Mouse (Mus musculus) left cerebral cortex, postnatal 10 days (tissue): ENCODE measurements around the gene Rbm20. TPM values are rescaled to one million over a fixed set of nuclear protein-coding genes. Genes with fewer than 3 reads are reported as not detected.
"Not testable (repeated sequence)": the region's sequence is repeated elsewhere in the genome, so short reads cannot be mapped to it uniquely, and the experiment has no call there.

Experiments used
- DNase-seq, 2 experiments: peaks; one replicate each; pipeline ENCODE4 v3.0.0; 2021 to 2022; ENCODE audit warnings: low spot score in 2 of 2, mixed read lengths in 1 of 2; ENCODE audit errors: extremely low spot score in 1 of 2
- intact Hi-C: fragments of 180-260 bp; cut with DNase I; formaldehyde crosslinking; loops from one replicate; pipeline ENCODE4 v1.15.1; 2025
- total RNA-seq, 2 experiments: library from RNA; stranded (reverse); gene quantifications; 2 replicates each; pipeline ENCODE4 v1.2.3; 2021

The Rbm20 gene
- total RNA-seq = 1 to 10 TPM; 1.9 to 2.4 TPM

DNA sequence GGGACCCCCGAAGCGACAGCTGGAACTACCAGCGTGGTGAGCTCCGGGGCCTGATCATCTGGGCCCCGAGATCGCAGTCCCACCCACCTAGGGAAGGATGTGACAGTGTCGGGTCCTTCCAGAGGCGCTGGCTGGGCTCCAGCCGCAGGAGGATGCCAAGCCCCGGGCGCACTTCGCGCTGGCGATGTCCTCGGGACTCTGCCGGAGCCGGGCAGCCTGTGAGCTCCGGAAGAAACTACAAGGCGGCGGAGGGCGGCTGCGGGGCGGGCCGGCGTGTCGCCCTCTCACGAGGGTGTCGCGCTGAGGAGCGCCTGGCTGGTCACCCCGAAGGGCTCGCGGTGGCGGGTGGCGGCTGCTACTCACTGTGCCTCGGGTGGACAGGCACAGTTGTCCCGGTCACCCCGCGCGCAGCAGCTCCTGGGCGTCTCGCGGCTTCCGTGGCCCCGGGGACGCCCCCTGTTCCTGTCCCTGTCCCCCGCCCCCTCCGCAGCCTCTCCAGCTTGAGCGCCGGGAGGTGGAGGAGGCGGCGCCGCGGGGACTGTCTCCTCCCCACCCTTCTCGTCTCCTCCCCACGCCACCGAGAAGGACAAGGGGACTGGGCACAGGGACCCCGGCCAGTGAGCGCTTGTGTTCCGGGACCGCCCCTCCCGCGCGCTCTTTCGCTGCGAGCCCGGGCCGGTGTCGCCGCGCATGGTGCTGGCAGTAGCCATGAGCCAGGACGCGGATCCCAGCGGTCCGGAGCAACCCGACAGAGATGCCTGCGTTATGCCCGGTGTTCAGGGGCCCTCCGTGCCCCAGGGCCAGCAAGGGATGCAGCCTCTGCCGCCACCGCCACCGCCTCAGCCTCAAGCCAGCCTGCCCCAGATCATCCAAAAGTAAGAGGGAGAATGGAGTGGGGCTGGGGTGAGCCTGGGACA is at the start of gene Rbm20:
Rbm20 (plus strand) TSS at position 589 of the 917 bp plus-strand sequence.
- intact Hi-C loops = no loop called here
- peak in 1 of 2 experiments; percentile 78 for DNase-seq

DNA sequence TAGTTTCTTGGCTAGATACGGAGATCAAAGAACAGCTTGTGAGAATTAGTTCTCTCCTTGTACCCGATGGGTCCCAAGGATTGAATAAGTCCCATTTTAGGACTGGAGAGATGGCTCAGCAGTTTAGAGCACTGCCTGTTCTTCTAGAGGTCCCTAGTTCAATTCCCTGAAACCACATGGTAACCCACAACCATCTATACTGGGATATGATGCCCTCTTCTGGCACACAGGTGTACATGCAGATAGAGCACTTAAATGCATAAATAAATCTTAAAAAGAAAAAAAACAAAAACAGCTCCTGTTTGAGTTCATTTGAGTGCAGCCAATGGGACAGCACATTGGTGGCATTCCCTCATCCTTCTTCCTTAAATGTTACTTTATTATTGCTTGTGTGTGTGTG is 39.1 kb upstream of the Rbm20 start:
- intact Hi-C loops = loop anchor here (10.0 kb wide), 1 partner anchor 1437 kb away; no protein-coding TSS in a partner anchor

DNA sequence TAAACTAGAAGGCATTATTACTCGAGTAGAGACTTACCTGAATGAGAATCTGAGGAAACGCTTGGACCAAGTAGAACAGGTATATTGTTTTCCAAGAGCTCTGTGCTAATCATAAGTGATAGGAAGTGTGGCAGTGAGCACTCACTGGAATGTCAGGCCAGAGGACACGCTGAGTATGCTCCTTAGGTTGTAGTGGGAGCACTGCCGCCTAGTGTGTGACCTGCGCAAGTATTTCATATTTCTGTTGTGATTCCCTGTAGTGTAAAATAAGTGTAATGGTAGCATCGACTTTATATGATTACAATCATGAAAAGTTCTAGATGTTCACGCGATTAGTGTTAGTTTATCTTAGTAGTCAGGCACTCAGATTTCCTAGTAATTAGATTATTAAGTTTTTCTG is 38.4 kb upstream of the Rbm20 start:
- intact Hi-C loops = loop anchor here (10.0 kb wide), 1 partner anchor 1436 kb away; no protein-coding TSS in a partner anchor
- no peak for DNase-seq

More for the DNA sequence above, 39.1 kb upstream of the Rbm20 start:
- DNase-seq = no peak

DNA sequence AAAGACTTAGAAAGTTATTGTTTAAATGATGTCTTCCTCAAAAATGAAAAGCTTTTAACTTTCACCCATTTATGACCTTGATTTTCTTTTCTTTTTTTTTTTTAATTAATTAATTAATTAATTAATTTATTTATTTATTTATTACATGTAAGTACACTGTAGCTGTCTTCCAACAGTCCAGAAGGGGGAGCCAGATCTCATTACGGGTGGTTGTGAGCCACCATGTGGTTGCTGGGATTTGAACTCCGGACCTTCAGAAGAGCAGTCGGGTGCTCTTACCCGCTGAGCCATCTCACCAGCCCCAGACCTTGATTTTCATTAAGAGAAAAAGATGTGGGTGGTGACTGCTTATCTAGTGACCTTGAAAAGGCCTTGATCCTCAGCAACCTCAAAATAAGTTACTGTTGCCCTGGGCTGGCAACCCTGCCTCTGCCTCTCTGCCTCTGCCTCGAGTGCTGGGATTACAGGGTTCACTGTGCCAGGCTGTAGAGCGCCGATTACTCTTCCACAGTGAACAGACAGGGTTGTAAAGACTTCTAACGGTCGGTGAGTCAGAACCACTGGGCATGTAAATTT is 33.0 kb upstream of the Rbm20 start:
- intact Hi-C loops = loop anchor here (10.0 kb wide), 1 partner anchor 261 kb away; no protein-coding TSS in a partner anchor
- DNase-seq = no peak

GRCm38 (mm10) chr19:53647301-53647700 is 29.8 kb upstream of the Rbm20 start:
- intact Hi-C loops = loop anchor here (5.0 to 10.0 kb wide), 2 partner anchors 258 to 280 kb away; no protein-coding TSS in a partner anchor
- DNase-seq = no peak

- DNase-seq = no peak
- intact Hi-C loops = loop anchor here (2.0 to 10.0 kb wide), 3 partner anchors 115 to 279 kb away; no protein-coding TSS in a partner anchor
Observed at GRCm38 (mm10) chr19:53648056-53648455, 29.1 kb upstream of the Rbm20 start.

DNA sequence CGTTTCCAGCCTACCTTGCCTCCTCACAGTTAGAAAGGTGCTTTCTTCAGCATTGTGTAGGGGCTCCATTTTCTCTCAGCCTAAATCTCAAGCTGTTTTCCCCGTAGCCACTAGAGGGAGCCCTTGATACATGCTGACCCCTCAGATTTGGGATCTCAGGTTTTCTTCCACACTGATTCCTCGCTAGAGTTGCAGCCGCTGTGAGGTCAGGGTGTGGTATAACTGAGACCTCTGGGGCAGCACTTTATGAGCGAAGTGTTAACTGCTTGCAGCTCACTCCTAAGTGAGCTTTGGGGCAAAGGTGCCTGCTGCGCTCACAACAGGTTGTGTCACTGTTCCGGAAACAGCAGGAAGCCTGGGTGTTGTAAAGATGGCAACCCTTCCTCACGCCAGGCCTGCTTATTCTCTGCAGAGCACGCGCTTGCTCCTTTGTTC is 28.3 kb upstream of the Rbm20 start:
- intact Hi-C loops = loop anchor here (2.0 to 10.0 kb wide), 3 partner anchors 114 to 278 kb away; no protein-coding TSS in a partner anchor
- DNase-seq = peak; percentile 67 to 76

DNA sequence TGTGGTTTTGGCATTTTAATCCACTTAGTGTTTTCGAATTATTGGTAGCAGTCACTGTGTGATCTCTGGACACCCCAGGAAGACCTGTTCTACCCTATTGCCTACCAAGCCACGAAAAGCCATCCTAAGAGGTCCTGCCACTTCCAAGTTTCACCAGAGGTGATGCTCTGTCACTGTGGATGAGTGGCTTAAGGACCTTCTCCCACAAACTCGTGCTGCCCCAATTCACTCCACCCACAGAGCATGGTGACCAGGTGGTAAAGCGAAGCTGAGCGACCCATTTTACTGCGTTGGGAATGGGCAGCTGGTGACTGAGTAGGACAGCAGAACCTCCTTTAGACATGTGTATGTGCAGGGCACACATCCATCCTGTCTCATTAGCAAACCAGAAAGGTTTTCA is 27.7 kb upstream of the Rbm20 start:
- peak in 1 of 2 experiments; percentile 47 for DNase-seq
- intact Hi-C loops = loop anchor here (2.0 to 10.0 kb wide), 3 partner anchors 113 to 278 kb away; no protein-coding TSS in a partner anchor

DNA sequence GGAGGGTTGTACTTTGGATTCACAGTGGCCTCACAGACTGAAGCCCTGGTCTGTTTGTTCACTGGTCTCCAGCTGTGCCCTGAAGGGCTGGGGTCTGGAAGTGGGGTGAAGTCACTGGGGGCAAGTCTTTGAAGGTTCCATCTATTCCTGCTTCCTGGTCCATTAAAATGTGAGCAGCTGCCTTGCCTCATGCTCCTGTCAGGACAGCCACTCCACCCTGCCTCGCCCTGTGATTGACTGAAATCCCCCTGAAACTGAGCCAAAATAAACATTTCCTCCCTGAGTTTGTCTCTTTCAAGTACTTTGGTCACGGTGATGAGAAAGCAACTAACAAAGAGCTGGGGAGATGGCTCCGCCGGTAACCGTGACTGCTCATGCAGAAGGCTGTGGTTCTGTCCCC is 27.3 kb upstream of the Rbm20 start:
- DNase-seq = no peak
- intact Hi-C loops = loop anchor here (2.0 to 10.0 kb wide), 4 partner anchors 57 to 277 kb away; no protein-coding TSS in a partner anchor

GRCm38 (mm10) chr19:53650921-53651320 is 26.2 kb upstream of the Rbm20 start:
- no peak for DNase-seq
- intact Hi-C loops = loop anchor here (5.0 kb wide), 1 partner anchor 56 kb away; no protein-coding TSS in a partner anchor

DNA sequence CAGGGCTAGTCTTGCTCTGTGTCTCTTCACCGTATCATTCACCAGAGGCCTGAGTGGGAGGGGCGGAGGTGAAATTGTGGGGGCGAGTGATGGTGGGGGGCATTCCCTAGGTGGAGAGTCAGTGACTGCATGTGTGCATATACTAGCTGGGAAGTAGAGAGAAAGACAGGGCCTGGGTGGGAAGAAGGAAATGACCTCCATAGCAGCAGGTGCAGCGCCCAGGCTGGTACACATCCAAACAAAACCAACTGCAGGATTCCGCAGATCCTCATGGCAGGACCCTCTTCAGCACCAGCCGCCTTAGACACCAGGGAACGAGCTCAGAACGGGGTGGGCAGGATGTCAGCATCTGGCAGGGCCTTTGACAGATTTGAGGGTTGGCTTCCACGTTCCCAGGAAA is 24.8 kb upstream of the Rbm20 start:
- intact Hi-C loops = loop anchor here (5.0 kb wide), 1 partner anchor 55 kb away; no protein-coding TSS in a partner anchor
- DNase-seq = no peak

DNA sequence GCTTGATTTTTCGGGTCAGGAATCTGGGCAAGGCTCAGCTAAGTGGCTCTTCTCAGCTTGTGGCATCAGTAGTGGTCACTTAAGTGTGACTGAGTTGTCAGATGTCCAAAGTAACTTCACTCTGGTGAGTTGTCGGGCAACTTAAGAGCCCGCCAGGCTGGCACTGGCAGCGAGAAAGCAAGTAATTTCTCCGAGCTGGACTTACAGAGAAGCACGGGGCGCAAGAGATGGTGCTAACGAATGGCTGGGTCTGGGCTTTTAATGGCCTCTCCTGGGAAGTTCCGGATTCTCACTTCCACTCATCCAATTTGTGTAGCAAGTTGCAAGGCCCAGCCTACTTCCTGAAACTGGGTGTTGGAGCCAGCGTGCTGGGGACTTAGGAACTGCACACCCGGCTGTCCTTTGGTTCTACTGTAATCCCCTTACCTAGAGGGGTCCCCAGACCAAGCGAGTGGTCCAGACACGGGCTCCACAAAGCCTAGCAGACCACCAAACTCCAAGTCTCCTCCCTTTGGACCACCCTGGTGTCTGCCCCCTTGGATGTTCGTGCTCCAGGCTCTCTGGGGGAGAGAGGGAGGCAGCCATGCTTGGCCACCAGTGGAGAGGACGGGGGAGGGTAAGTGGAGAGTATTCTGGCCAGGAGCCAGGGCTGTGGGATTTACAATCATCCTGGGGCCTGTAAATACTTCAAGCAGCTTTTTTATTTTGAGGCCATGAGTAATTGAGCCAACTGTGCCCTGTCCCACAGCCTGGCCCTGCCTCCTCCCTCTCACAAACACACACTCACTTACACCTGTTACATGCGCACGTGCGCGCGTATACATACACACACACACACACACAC is 23.3 kb upstream of the Rbm20 start:
- intact Hi-C loops = loop anchor here (5.0 kb wide), 1 partner anchor 53 kb away; no protein-coding TSS in a partner anchor

DNA sequence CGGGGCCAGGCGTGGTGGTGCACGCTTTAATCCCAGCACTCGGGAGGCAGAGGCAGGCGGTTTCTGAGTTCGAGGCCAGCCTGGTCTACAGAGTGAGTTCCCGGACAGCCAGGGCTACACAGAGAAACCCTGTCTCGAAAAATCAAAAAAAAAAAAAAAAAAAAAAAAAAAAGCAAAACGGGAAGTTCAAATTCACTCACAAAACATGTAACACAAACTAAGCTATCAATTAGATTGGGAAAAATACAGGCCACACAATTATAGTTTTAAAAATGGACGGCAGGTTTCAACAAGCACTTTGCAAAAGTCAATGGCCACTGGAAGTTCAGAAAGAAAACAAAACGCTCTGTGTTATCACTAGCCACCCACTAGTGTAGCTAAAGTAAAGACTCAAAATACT is 20.7 kb upstream of the Rbm20 start:
- intact Hi-C loops, DNase-seq: not testable (repeated sequence)

More for the DNA sequence above, 23.3 kb upstream of the Rbm20 start:
- peak in 1 of 2 experiments; percentile 63 for DNase-seq

GRCm38 (mm10) chr19:53657437-53657836 is 19.7 kb upstream of the Rbm20 start:
- intact Hi-C loops = no loop called here
- no peak for DNase-seq

DNA sequence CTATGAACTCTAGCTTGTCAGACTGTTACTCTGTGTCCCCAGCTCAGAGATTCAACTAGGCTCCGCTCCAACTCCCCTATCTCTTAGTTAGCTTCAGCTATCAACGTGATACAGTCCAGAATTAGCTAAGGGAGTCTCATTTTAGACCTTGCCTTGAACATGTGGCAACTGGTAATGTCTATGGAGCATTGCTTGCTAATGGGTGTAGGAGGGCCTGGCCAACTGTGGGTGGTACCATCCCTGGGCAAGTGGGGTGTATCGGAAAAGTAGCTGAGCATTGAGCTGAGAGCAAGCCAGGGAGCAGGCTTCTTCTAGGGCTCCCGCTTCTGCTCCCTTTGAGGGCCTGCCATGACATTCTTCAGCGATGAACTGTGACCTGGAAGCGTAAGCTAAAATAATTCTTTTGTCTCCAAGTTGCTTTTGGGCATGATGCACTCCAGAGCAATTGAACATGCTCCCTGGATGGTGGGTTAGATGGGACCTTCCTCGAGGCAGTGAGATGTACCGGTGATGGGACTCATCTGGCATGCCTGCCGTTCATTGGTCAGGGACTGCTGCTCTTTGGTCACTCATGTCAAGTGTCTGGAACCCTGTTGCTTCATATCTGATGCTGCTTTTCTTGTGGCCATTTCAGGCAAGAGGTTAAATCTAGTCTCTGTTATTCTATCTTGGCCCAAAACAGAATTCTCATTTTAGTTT is 16.2 kb upstream of the Rbm20 start:
- intact Hi-C loops = no loop called here
- no peak for DNase-seq

GRCm38 (mm10) chr19:53661938-53662722 is 15.0 kb upstream of the Rbm20 start:
- intact Hi-C loops = no loop called here
- no peak for DNase-seq

DNA sequence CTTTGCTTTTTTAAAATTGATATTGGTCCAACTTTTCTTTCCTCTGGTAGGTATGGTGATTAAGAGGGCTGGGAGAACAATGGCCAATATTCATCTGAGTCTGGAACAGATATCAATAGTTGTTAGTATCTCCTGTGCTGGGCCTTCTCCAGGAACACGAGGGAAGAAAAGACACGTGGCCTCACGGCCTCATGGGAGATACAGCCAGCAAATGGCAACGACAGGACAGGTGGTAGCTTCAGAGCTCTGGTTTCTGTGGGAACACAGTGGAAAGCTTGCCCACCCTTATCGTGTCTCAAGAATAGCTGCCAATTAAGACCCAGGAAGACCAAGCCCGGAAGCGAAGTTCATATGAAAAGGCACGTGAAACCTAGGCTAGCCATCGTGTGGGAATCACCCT is 12.3 kb upstream of the Rbm20 start:
- DNase-seq = no peak
- intact Hi-C loops = no loop called here
